Mouse (Mus musculus) G1E (cell line): ENCODE measurements at regions not wholly inside any gene's neighbourhood (a gene's known extent, or its start where the extent isn't known, plus 50 kb on each side); places are given as distances from the start of the nearest gene placed in this dataset.
A peak's percentile ranks its signal among the peaks of the same experiment; 100 is the strongest.

Source experiments
- ATAC-seq: 2 replicates; pipeline ENCODE4 v1.8.0; 2016; ENCODE audit warnings: mild to moderate bottlenecking; ENCODE audit not compliant: insufficient number of reproducible peaks, poor library complexity, low FRiP score, severe bottlenecking; ENCODE audit errors: extremely low read depth
- DNase-seq: peaks from one replicate; pipeline ENCODE4 v3.0.0; 2012; ENCODE audit warnings: low spot score
- H3K27me3 ChIP-seq: 2 replicates; pipeline ENCODE4 v1.6.1; 2012; ENCODE audit warnings: mild to moderate bottlenecking, low read length, inconsistent platforms; ENCODE audit not compliant: insufficient read depth
- H3K36me3 ChIP-seq: replicated peaks from 2 replicates; pipeline ENCODE3; 2012; ENCODE audit warnings: mild to moderate bottlenecking, inconsistent platforms
- H3K4me1 ChIP-seq: 2 replicates; pipeline ENCODE4 v1.6.1; 2012; ENCODE audit warnings: low read depth, low read length, inconsistent platforms, mixed read lengths; ENCODE audit not compliant: insufficient read depth
- H3K4me3 ChIP-seq: 2 replicates; pipeline ENCODE4 v1.5.1; 2012; ENCODE audit warnings: low read depth, mild to moderate bottlenecking, inconsistent platforms, low read length, moderate library complexity, mixed read lengths
- H3K9me3 ChIP-seq: replicated peaks from 2 replicates; pipeline ENCODE4 v1.6.1; 2012; ENCODE audit warnings: inconsistent platforms
- CTCF ChIP-seq: IDR thresholded peaks from 2 replicates; pipeline ENCODE4 v1.5.1; 2012; ENCODE audit warnings: low read depth, low read length, inconsistent platforms, mixed read lengths
- GATA1 ChIP-seq: IDR thresholded peaks from 2 replicates; pipeline ENCODE4 v1.6.1; 2012; ENCODE audit warnings: borderline replicate concordance, low read length, inconsistent platforms, mixed read lengths
- GATA2 ChIP-seq: IDR thresholded peaks from 2 replicates; pipeline ENCODE4 v1.6.1; 2012; ENCODE audit warnings: low read depth, low read length, inconsistent platforms, borderline replicate concordance
- POLR2AphosphoS5 ChIP-seq: IDR thresholded peaks from 2 replicates; pipeline ENCODE4 v1.6.1; 2012; ENCODE audit warnings: low read depth, low read length, inconsistent platforms; ENCODE audit not compliant: insufficient replicate concordance
- TAL1 ChIP-seq: conservative IDR thresholded peaks from 2 replicates; pipeline ENCODE4 v1.6.1; 2012; ENCODE audit warnings: low read depth, low read length, inconsistent platforms, mixed read lengths

DNA sequence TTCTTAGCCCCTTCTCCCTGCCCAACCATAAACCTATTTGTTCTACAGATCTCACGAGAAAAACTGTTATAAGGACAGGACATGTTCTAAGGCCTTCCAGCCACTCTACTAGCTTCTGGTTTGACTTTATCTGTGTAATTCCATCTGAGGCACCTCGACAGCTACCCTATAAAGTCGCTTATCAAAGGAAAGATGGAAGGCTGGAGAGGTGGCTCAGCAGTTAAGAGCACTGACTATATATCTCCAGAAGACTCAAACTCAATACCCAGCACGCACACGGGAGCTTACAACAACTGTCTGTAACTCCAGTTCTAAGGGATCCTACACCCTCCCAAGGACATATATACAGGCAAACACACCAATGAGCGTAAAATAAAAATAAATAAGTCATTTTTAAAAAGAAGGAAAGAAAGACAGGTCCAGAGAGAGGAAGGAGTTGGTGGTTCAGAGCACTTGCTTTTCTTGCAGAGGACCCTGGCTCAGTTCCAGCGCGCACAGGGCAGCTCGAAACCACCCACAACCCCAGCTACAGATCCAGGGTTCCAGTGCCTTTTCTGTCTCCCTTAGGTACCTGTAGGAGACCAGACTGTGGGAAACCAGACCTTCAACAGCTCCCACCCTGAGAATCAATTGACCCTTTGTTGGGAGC, 57.8 kb upstream of the Chd2 start:
- DNase-seq (no peak), ATAC-seq (peak; percentile 35)
- peak; percentile 50; the same call in 1 of the 2 replicates for TF ChIP-seq TAL1
- no peak for TF ChIP-seq CTCF
- 0 out of 2 replicates have a peak, but pooled peaks cover 3% of the 10 kb centered on the region for H3K9me3 ChIP-seq
- peaks cover 90% of the 10 kb centered on the region for H3K4me1 ChIP-seq
- peak overlapping the region; percentile 33; the same call in 1 of the 2 replicates for H3K4me3 ChIP-seq
- no peaks in the 10 kb centered on the region for H3K36me3 ChIP-seq
- no peaks in the 10 kb centered on the region for H3K27me3 ChIP-seq

DNA sequence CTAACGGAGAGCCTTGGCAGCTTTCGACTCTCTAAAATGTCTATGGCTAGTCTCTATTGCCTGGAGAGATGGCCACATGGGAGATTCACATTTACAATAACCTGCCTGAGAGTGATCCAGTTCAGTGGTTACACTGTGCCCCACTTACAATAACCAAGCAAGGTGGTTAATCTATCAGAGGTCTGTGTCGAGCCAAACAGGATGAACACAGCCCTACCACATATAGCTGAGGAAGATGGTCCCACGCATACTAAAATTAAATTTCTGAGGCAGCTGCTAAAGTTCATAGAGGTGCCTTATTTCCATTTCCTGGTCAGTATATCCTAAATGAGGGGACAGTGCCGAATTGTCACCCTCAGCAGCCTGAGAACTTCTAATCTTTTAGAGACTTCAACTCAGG, 56.3 kb upstream of the Chd2 start:
- Histone ChIP-seq H3K36me3 (no peaks in the 10 kb centered on the region), H3K4me3 (no peak overlapping the region), H3K4me1 (peaks cover 83% of the 10 kb centered on the region), H3K9me3 (0 out of 2 replicates have a peak, but pooled peaks cover 3% of the 10 kb centered on the region), H3K27me3 (no peaks in the 10 kb centered on the region)
- TF ChIP-seq CTCF, result no peak
- TF ChIP-seq TAL1, result no peak
- DNase-seq (no peak), ATAC-seq (no peak)

DNA sequence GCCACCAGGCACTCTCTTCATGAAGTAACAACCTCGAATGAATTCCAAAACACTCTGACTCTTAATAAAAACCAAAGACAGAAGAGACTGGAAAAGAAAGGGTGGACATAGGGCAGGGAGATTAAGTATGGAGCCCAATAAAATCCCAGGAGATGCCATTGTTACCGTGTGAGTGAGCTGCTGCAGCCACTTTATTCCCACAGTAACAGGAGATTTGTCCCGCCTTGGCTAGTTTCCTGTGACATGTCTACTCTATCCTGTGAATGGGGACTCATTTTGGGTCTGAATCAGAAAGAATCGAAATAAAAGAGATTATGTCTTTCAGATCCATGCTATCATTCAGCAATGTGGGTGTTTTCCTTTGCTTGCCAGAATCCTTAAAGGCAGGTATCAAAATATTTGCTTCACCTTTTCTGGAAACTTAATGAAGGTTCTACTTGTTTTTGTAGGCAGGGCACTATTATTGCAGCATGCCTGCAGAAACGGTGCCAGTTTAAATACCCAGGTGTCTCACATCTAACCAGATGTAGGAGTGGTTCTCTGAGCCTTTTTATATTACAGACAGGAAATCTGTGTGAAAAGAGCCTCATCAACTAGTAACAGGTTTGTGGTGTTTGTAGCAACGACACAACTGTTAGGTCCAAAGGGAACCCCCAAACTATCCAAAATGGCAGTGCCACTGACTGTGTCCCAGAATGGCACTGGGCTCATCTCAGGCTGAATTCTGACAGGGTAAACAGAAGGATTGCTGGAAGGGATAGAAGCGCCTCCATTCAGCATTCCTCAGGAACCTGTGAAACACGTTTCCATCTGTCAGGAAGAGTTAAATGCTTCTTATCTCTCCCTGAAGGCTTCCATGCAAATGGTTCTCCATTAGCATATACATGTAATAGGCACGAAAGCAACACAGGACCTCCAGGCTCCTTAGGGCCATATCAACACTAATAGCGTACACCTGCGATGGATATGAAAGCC, 55.5 kb upstream of the Chd2 start:
- H3K27me3 ChIP-seq, result no peaks in the 10 kb centered on the region

DNA sequence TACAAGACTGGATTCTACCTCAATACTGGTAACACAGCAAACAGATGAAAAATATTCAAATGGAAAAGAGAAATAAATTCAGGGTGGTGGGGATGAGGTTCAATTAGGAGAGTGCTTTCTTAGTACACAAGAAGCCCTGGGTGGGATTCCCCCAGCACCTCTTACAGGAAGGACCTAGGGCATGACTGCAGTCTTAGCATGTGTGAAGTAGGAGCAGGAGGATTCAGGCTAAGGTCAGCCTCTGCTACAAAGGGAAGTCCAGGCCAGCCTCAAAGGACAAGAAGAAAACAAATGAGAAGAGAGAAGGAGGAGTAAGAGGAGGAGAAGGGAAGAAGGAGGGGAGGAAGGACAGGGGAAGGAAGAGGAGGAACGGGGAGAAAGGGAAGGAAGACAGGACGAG, 54.8 kb upstream of the Chd2 start:
- Histone ChIP-seq H3K9me3 (peaks cover 3% of the 10 kb centered on the region; the same call in 1 of the 2 replicates), H3K4me3 (no peak overlapping the region), H3K36me3 (no peaks in the 10 kb centered on the region), H3K4me1 (peaks cover 73% of the 10 kb centered on the region), H3K27me3 (no peaks in the 10 kb centered on the region)
- no peak for TF ChIP-seq POLR2AphosphoS5
- TF ChIP-seq GATA2, result no peak
- no peak for TF ChIP-seq GATA1
- no peak for TF ChIP-seq CTCF
- no peak for TF ChIP-seq TAL1
- DNase-seq (no peak), ATAC-seq (no peak)

More for the DNA sequence above, 55.5 kb upstream of the Chd2 start:
- 0 out of 2 replicates have a peak, but pooled peaks cover 3% of the 10 kb centered on the region for H3K9me3 ChIP-seq
- ATAC-seq (no peak), DNase-seq (no peak)
- no peak overlapping the region for H3K4me3 ChIP-seq
- H3K36me3 ChIP-seq, result no peaks in the 10 kb centered on the region
- H3K4me1 ChIP-seq, result peaks cover 77% of the 10 kb centered on the region
- TF ChIP-seq TAL1, result no peak

DNA sequence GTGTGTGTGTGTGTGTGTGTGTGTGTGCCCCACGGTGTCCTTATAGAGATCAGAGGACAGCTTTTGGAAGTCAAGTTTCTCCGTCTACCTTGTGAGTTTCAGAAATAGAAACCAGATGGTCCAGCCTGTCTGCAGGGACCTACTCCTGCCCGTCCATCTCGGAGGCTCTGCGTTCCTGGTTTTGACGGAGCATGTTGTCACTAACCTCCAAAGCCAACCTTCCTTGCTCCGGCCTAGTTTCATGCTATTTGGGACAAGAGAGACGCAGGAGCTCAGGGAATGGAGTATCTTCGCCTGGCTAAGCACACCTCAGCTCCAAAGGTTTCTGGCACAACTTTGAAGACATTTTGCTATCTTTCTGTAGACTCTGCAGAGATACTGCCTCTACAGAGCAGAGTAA, 54.2 kb upstream of the Chd2 start:
- TF ChIP-seq GATA1 (no peak), GATA2 (no peak), TAL1 (no peak), CTCF (no peak), POLR2AphosphoS5 (no peak)
- Histone ChIP-seq H3K27me3 (no peaks in the 10 kb centered on the region), H3K36me3 (no peaks in the 10 kb centered on the region), H3K4me3 (peak overlapping the region; percentile 63; the same call in 1 of the 2 replicates), H3K9me3 (peaks cover 3% of the 10 kb centered on the region; the same call in 1 of the 2 replicates), H3K4me1 (peaks cover 67% of the 10 kb centered on the region)
- DNase-seq (no peak), ATAC-seq (no peak)

DNA sequence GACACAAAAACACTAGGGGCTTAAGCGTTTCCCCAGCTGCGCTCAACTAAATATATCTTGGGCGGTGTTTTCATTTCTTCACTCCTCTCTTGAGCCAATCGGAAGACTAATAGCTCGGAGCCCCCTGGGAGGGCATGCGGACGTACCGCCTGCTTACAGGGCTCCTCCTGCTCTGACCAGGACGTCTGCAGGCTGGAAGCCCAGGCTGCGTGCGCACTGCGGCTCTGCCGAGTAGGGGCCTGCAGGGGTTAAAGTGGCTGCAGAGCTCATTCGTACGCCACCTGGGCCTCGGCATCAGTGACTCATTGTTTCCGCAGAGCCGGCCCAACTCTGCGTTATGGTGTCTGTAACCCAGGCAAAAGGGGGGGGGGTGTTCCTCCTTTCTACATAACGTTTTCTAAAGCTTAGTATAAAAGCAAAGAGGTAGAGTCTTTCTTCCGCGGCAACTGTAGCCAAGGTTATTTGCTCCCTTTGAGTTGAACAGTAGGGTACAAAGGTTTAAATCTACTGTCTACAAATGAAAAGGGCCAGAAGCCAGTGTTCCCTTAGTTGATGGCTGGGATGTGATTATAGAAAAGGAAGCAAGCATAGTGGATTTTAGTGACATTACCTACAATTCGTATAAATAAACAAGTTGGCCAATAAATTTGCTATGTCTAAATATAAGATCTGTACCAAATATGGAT, 53.7 kb upstream of the Chd2 start:
- no peaks in the 10 kb centered on the region for H3K36me3 ChIP-seq
- H3K4me1 ChIP-seq, result peaks cover 65% of the 10 kb centered on the region
- ATAC-seq (peak; percentile 93), DNase-seq (peak; percentile 83)
- no peaks in the 10 kb centered on the region for H3K27me3 ChIP-seq
- H3K9me3 ChIP-seq, result peaks cover 3% of the 10 kb centered on the region; the same call in 1 of the 2 replicates
- TF ChIP-seq POLR2AphosphoS5, result no peak
- no peak for TF ChIP-seq GATA2
- TF ChIP-seq CTCF, result no peak
- TF ChIP-seq GATA1, result no peak
- no peak for TF ChIP-seq TAL1
- H3K4me3 ChIP-seq, result peak overlapping the region; percentile 66; the same call in 1 of the 2 replicates
